Mouse (Mus musculus): Measurements from ENCODE around the gene Pnpla2. TPM values are rescaled to one million over a fixed set of nuclear protein-coding genes. Genes with fewer than 3 reads are reported as not detected.

The Pnpla2 gene
- total RNA-seq, 2 experiments from 2014 or later = 173 to 205 TPM

Other genes with a start within 250 kb of the Pnpla2 start
- gene Lmntd2, start 241.1 kb upstream of the Pnpla2 start, total RNA-seq (2021) = 1 to 10 TPM in 1 of 2 experiments, under 1 TPM in 1; 0.82 to 1.0 TPM
- 10 to 100 TPM; 14.7 to 15.1 TPM for gene Rassf7, start 239.3 kb upstream of the Pnpla2 start, total RNA-seq (2021)
- 10 to 100 TPM; 77.1 to 91.9 TPM for gene Phrf1, start 226.4 kb upstream of the Pnpla2 start, total RNA-seq (2021)
- gene Irf7, start 188.7 kb upstream of the Pnpla2 start, total RNA-seq (2021) = 1 to 10 TPM; 7.3 to 7.5 TPM
- gene Cdhr5, start 178.4 kb upstream of the Pnpla2 start, total RNA-seq (2021) = 10 to 100 TPM in 1 of 2 experiments, 1 to 10 TPM in 1; 9.4 to 15.5 TPM
- gene Sct, start 176.1 kb upstream of the Pnpla2 start, total RNA-seq (2021) = 10 to 100 TPM in 1 of 2 experiments, 1 to 10 TPM in 1; 9.0 to 12.9 TPM
- under 1 TPM; 0.34 to 0.36 TPM for gene Drd4, start 163.2 kb upstream of the Pnpla2 start, total RNA-seq (2021)
- gene Deaf1, start 127.5 kb upstream of the Pnpla2 start, total RNA-seq (2021) = 10 to 100 TPM; 74.1 to 78.8 TPM
- 10 to 100 TPM; 34.8 to 36.6 TPM for gene Tmem80, start 127.5 kb upstream of the Pnpla2 start, total RNA-seq (2021)
- 10 to 100 TPM in 1 of 2 experiments, 1 to 10 TPM in 1; 3.1 to 15.7 TPM for gene Eps8l2, start 116.3 kb upstream of the Pnpla2 start, total RNA-seq (2021)
- 100 to 1,000 TPM; 251 to 277 TPM for gene Taldo1, start 63.0 kb upstream of the Pnpla2 start, total RNA-seq (2021)
- 10 to 100 TPM; 44.9 to 50.6 TPM for gene Gatd1, start 41.1 kb upstream of the Pnpla2 start, total RNA-seq (2021)
- 1 to 10 TPM; 2.7 to 4.8 TPM for gene Cend1, start 25.7 kb upstream of the Pnpla2 start, total RNA-seq (2021)
- 10 to 100 TPM; 46.9 to 60.3 TPM for gene Slc25a22, start 17.3 kb upstream of the Pnpla2 start, total RNA-seq (2021)
- gene Pidd1, start 11.2 kb upstream of the Pnpla2 start, total RNA-seq (2021) = 10 to 100 TPM in 1 of 2 experiments, 1 to 10 TPM in 1; 8.4 to 12.6 TPM
- 1,000 to 10,000 TPM; 1,329 to 1,362 TPM for gene Rplp2, start 7.8 kb upstream of the Pnpla2 start, total RNA-seq (2021)
- 10 to 100 TPM; 13.1 to 14.2 TPM for gene Cracr2b, start 5.9 kb downstream of the Pnpla2 start, total RNA-seq (2021)
- 100 to 1,000 TPM; 209 to 215 TPM for gene Cd151, start 12.2 kb downstream of the Pnpla2 start, total RNA-seq (2021)
- 10 to 100 TPM; 57.7 to 61.2 TPM for gene Polr2l, start 19.9 kb downstream of the Pnpla2 start, total RNA-seq (2021)
- gene Tspan4, start 20.0 kb downstream of the Pnpla2 start, total RNA-seq (2021) = 10 to 100 TPM; 77.9 to 79.6 TPM
- 10 to 100 TPM; 42.4 to 49.2 TPM for gene Chid1, start 84.7 kb downstream of the Pnpla2 start, total RNA-seq (2021)
- 10 to 100 TPM; 75.6 to 81.5 TPM for gene Ap2a2, start 107.0 kb downstream of the Pnpla2 start, total RNA-seq (2021)
- gene Muc6, start 200.1 kb downstream of the Pnpla2 start, total RNA-seq (2021) = under 1 TPM; 0.08 to 0.14 TPM
- 1 to 10 TPM in 1 of 2 experiments, under 1 TPM in 1; 0.45 to 1.1 TPM for gene Muc2, start 235.1 kb downstream of the Pnpla2 start, total RNA-seq (2021)